Mouse (Mus musculus) T-helper 17 cell (primary cell): Measurements from ENCODE around the gene Dnaaf2.
"Not testable (repeated sequence)": the region's sequence is repeated elsewhere in the genome, so short reads cannot be mapped to it uniquely, and the experiment has no call there.

Experiments used
- in situ Hi-C, 2 experiments: fragments of 300-600 bp; cut with MboI, MseI; formaldehyde crosslinking; loops; 1 replicate in 1 of 2; 2 replicates in 1 of 2; pipeline ENCODE4 v1.15.1; 2025; ENCODE audit warnings: high pct_unique_total_duplicates in 2 of 2

The Dnaaf2 gene

DNA sequence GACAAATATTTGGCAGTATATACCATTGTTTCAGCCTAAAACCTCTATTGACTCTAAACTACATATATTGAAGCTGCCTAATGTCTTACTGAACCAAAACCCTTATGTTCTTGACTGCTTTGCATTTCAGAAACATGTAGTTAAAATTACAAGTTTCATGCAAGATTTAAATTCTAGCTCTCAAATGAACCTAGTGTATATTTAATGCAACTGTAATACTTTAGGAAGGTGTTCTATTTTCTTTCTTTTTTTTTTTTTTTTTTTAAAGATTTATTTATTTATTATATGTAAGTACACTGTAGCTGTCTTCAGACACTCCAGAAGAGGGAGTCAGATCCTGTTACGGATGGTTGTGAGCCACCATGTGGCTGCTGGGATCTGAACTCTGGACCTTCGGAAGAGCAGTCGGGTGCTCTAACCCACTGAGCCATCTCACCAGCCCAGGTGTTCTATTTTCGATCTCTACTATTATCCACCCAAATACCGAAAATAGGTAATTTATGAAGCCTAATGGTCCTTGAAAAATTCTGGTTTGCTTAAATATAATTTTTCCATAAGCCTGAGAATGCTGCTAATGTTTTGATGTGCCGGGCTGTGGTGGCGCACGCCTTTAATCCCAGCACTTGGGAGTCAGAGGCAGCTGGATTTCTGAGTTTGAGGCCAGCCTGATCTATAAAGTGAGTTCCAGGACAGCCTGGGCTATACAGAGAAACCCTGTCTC, 31.2 kb downstream of the Dnaaf2 start:
- in situ Hi-C loops = not testable (repeated sequence)

DNA sequence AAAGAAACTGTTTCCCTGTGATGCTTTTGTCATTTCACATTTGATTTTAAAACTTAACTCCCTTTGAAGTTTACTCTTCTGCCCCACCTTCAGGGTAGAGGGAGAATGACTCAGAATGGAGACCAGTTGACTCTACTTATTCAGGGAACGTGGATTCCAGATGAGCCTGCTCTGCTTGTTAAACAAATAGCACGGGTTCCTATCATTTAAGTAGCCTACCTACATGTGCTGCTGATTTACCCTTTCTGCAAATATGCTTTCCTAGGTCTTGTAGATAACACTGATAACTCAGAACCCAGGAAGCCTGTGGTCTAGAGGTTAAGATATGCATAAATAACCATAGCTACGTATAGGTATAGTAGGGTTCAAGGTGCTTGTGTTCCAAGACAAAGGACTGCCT, 33.3 kb downstream of the Dnaaf2 start:
- in situ Hi-C loops = no loop called here

DNA sequence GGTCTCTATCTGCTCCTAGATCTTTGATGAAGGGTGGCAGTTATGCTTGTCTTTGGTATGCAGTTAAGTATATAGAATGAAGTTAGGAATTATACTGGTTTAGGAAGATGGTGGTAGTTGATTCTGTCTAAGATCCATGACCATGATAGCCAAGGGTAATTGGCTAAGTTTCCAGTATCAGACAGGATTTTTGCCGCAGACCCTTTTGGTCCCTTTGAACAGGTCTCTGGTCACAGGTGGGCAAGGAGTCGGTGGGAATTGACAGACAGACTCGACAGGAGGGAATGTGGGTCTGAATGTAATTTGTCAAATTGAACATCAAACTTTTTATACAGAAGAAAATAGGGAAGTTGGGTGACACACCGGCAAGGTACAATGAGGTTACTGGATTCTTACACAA, 34.6 kb downstream of the Dnaaf2 start:
- in situ Hi-C loops = not testable (repeated sequence)

DNA sequence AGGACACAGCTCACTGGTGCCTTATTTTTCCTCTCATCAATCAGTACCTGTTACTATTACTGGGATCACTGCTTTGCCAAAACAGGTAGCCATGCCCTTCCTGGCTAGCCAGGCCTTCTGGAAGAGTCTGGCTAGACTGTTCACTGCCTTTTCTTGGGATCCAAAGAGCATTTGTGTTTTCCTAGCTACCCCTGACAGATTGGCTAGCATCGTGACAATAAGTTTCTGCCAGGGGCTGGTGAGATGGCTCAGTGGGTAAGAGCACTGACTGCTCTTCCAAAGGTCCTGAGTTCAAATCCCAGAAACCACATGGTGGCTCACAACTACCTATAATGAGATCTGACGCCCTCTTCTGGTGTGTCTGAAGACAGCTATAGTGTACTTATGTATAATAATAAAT, 37.6 kb downstream of the Dnaaf2 start:
- in situ Hi-C loops = not testable (repeated sequence)

DNA sequence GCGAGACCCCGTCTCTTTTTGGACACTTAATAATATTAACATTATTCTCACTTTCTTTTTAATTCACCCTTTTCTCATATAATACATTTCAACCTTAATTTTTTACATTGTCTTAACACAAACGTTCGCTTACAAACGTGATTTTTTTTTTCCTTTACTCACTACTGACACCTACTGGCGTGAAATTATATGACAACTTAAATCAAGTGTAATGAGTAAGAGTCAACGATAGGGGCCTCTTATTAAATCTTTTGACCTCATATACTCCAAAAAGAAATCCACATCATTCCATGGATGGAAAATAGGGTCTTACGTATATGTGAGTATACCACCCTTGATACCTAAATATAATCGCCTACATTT, 38.7 kb downstream of the Dnaaf2 start:
- in situ Hi-C loops = no loop called here

DNA sequence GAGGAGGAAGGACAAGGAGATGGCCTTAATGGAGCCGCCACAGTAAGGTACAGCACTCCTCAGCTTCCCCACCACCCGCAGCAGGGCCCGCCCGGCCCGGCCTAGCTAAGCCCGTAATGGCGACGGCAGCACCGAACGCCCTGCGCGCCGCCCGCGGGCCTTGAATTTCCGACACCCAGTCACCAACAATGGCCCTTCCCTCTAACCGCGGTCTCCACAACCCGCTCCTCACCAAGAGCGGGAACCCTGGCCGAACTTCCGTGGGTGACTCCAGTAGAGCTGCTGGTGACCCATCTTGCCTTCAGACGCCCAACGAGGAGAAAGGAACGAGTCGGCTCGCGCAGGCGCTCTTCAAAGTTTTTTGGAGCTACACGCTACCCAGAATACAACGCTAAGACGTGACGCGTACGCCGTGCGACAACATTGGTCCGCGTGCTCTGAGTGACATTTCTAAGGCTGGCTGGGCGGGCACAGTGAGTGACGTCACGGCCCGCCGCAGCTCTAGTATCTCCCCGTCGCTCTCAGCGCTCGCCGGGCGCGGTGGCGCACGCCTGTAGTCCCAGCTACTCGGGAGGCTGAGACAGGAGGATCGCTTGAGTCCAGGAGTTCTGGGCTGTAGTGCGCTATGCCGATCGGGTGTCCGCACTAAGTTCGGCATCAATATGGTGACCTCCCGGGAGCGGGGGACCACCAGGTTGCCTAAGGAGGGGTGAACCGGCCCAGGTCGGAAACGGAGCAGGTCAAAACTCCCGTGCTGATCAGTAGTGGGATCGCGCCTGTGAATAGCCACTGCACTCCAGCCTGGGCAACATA, 39.3 kb downstream of the Dnaaf2 start, which contains the start of gene Rps29:
Rps29 (minus strand) TSS at position 422 of the 813 bp plus-strand sequence.
- in situ Hi-C loops = not testable (repeated sequence)

DNA sequence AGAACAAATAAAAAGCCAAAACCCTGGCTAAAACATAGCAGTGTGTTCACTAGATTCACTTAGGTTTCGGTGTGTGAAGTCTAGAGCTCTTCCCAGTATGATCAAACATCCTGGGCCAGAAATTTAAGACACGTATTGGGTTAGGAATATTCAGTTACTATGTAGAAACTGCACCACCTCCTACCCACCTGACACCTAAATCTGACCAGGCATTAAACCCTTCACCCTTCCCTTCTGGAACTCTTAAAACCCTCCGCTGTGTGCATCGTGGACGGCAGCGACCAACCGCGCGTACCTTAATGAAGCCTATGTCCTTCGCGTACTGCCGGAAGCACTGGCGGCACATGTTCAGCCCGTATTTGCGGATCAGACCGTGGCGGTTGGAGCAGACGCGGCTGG, 39.9 kb downstream of the Dnaaf2 start:
- in situ Hi-C loops = no loop called here

DNA sequence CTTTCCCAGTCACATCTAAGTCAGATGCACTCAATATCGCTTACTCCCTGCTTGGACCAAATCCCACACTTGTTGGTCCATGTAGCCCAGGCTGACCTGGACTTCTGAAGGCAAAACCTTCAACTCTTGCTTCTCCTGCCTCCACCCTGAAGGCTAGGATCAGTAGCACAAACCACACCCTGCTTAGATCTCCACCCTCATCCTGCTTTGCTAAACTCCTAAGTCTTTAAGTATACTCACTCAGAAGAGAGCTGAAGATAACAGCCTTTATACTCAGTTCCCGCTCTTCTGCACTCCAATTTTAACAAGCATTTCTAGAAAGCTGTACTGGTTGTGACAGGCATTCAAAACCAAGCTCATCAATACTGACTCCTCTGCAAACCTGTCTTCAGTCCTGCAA, 41.1 kb downstream of the Dnaaf2 start:
- in situ Hi-C loops = no loop called here

DNA sequence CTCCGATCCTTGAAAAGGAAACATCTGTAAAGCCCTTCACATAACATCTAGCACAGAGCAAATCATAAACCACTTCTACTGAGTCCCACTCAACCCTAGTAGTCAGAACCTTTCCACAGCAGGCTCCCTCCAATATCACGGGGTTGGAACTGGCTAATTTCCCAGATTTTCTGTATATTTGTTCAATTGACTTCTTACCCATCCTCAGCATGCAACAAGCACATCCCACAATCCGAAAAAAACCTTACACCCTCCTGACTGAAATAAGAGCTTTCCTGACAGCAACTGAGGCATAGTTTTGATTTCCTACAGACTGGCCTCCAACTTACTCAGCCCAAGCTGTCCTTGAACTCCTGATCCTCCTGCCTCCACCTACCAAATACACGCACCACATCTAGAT, 41.8 kb downstream of the Dnaaf2 start:
- in situ Hi-C loops = no loop called here

DNA sequence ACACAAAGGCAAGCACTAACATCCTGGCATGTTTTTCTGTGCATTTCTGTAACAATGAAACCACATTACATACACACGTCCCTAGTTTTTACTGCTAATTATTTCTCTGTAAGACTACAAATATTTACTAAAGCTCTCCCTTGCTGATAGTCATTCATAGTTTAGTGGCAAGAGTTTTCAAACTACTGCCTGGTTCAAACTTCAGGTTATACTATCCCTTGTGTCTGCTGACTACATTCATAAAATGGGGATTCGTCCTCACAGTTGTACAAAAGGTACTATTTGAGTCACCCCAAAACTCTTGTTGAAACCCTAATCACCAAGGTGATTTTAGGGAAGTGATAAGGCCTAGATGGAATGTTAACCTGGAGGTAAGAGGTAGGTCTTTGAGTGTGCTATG, 42.3 kb downstream of the Dnaaf2 start:
- in situ Hi-C loops = no loop called here

DNA sequence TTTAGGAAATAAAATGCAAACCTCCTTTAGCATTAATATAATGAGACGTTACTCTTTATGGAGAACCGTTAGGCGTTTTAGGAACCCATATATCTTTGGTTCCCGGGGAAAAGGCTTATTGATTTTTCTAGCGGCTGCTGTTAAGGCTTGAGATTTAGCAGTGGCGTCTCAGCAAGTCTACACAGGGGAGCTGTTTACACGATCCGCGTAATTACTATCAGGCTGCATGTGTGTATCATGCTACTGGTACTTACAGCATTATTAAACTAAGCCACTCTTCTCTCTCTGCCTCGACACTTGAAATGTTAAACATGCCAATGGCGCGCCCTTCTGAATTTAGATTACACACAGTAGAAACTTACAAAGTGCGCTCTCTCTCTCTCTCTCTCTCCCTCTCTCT, 48.2 kb downstream of the Dnaaf2 start:
- in situ Hi-C loops = no loop called here

DNA sequence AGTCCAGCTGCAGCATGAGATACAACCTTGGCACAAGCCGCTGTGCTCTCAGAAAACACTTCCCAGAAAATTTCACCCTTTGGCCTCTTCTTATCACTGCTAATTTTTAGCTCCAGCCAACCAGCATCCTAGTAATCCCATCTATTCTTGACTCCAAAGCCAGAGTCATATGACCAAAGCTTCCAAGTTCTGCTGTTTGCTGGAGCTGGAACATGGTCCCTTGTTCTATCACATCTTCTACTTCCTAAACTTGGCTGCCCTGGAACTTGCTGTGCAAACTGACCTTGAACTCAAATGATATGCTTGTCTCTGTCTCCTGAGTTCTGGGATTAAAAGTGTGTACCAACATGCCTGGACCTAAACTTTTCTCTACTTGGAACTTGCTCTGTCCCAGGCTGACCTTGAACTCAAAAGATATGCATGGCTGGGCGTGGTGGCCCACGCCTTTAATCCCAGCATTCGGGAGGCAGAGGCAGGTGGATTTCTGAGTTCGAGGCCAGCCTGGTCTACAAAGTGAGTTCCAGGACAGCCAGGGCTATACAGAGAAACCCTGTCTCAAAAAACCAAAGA, 51.0 kb downstream of the Dnaaf2 start:
- in situ Hi-C loops = no loop called here

DNA sequence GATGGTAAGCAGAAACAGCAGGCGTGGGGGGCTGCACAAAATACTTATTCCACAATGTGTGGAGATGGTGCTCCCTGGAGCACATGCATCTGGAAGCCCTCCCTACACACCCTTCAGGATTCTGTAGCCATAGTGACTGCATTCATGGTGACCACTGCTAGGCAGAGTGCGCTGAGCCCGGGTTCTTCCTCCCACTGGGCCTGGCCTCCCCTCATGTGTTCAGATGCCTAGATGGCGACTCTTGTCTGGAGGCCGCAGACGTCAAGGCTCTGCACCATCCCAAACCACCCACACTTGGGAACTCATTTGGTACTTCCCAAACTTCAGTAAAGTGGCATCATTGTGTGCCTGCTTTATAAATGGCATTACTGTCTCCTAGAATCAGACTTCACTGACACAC, 54.8 kb downstream of the Dnaaf2 start:
- in situ Hi-C loops = no loop called here

DNA sequence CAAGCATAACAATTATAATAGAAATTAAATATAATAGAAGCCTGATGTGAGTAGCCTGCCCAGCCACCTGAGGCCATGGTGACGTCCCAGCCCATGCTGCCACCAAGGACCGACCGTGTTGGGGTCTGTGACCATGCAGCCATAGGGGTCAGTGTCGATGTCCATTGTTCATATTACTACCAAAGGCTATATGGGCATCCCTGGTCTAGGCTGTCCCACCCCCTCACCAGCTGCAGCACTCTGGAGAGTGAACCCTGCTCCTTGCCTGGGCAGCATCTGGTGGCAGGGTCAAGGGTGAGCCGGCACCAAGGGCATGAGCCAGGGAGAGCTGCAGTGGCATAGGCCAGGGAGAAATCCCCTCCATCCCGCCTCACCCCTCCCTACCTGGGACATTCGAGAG, 58.4 kb downstream of the Dnaaf2 start:
- in situ Hi-C loops = no loop called here

DNA sequence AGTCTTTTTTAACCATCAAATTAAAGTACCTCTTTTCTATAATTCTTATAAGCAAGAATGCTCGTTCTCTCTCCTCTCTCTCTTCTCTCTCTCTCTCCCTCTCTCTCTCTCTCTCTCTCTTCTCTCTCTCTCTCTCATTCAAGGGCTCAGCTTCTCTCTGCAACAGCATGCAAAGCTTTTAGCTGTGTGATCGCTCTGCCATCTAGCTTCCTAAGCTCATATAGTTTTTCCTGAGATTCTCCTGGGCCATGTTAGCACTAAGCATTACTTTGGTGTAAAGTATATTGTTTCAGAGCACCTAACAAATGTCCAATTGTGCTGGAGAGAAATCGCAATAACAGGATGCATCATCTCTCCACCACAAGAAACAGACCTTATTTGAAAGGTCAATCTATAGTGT, 59.0 kb downstream of the Dnaaf2 start:
- in situ Hi-C loops = no loop called here
